Mouse (Mus musculus) regulatory T cell (primary cell): Measurements from ENCODE around the gene Sult2a4.
"Not testable (repeated sequence)": the region's sequence is repeated elsewhere in the genome, so short reads cannot be mapped to it uniquely, and the experiment has no call there.

Experiments used
- in situ Hi-C: fragments of 300-600 bp; cut with MboI, MseI; formaldehyde crosslinking; loops from one replicate; pipeline ENCODE4 v1.15.1; 2025; ENCODE audit warnings: high pct_unique_total_duplicates

Gene Sult2a4

GRCm38 (mm10) chr7:13989507-13989906 lies at the start of gene Sult2a4:
Gene Sult2a4 (minus strand): TSS chr7:13989607.
- in situ Hi-C loops = not testable (repeated sequence)

GRCm38 (mm10) chr7:14030831-14031230 lies 41.4 kb upstream of the Sult2a4 start:
- in situ Hi-C loops = not testable (repeated sequence)

- in situ Hi-C loops = no loop called here
Observed at GRCm38 (mm10) chr7:14013083-14013482, 23.7 kb upstream of the Sult2a4 start.

GRCm38 (mm10) chr7:14010686-14011085 lies 21.3 kb upstream of the Sult2a4 start:
- in situ Hi-C loops = not testable (repeated sequence)
